Mouse (Mus musculus) v-Abl transformed pro-B cells (cell line): Measurements from ENCODE around the gene Popdc3.
"Not testable (repeated sequence)": the region's sequence is repeated elsewhere in the genome, so short reads cannot be mapped to it uniquely, and the experiment has no call there.

ENCODE experiments used
- in situ Hi-C, 2 experiments: fragments of 400-800 bp; cut with MboI; formaldehyde crosslinking; loops; one replicate each; pipeline ENCODE4 v1.15.1; 2025; ENCODE audit not compliant: unreplicated experiment in 2 of 2

Gene Popdc3

DNA sequence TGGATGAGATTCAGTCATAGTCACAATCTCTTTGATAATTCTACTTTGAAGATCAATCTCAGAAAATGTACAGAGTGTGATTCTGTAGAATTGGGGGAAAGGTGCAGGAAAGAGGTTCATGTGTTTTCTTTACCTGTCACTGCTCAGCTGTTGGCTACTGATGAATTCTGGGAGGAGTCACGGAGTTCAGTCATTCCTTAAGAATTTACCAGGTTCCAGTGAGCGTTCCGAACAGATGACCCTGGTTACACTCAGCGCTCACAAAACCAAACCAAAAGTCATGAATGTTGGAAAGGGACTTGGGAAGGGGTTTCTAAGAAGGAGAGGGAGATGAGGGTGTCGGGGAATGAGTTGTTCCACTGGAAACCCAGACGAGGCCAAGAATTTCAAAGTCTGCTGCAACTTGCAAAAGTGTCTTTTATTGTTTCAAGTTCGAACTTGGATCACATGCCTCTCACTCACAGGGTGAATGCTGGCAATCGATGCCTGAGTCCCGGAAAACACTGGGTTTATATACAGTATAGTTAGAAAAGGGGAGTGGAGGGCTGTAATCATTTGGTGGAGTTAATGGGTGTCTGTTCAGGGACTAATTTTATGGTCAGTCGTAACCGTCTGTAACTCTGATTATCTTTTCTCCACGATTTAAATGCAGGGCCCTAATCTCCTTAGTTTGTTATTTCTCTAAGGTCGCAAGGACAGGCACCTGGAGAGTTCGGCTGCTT lies 125.6 kb downstream of the Popdc3 start:
- in situ Hi-C loops: no loop called here

DNA sequence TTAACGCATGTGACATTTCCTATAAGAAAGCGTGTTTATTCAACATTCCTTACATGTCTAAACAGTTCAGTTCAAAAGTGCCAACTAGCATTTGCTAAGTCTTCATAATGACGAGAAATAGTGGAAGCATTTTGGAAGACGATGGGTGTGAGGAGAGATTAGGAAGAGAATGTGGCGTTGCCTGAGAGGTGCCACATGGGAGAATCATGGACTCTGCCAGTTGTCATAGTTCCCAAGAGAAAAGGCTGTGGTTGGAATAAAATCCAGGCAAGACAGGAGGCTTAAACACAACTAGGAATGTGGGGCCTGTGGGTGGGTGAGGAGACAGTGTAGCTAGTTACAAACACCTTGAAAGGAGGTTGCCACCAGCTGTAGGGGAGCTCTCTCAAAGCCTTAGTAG lies 127.3 kb downstream of the Popdc3 start:
- in situ Hi-C loops: no loop called here

DNA sequence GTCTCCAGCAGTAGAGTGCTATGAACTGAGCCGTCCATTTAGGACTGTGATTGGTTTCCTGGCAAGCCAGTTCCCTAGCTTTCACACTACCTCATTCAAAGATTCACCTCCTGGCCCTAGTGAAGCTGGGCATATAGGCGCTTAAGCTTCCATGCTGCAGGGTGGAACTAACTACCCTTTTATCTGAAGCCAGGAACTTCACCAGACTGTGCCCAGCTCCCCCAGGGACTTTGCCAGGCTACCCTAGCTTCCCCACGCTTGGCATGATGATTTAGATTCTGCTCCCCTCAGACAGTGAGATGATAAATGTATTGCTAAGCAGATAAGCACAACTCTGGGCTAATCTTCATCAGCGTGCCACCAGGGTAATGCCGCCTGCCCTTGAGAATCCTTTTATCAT lies 133.2 kb downstream of the Popdc3 start:
- in situ Hi-C loops: no loop called here

DNA sequence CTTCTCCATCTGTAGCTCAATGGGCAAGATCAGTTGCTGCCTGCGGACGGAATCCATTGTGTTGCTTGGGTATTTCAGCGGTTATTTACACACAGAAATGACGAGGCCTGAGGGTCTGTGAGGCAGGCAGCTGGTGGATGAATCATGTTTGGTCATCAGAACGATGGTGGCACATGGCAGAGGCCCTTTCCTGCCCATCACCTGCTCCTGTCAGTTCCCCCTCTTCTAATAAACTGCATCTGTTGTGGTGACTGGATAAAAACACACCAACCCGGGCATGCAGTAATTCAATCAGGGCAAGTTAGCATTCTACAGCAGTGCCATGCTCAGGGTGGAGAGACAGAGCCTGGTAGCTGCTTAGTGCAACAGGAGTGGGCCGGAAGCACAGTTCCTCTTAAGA lies 133.7 kb downstream of the Popdc3 start:
- in situ Hi-C loops: no loop called here

DNA sequence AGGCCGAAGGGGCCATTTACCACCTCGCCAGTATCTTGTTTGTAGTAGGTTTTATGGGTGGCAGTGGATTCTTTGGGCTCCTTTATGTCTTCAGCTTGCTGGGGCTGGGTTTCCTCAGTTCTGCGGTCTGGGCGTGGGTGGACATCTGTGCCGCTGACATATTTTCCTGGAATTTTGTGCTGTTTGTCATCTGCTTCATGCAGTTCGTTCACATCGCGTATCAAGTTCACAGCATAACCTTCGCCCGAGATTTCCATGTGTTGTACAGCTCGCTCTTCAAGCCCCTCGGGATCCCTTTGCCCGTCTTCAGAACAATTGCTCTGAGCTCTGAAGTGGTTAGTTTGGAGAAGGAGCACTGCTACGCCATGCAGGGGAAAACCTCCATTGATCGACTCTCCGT lies 137.0 kb downstream of the Popdc3 start:
- in situ Hi-C loops: no loop called here

DNA sequence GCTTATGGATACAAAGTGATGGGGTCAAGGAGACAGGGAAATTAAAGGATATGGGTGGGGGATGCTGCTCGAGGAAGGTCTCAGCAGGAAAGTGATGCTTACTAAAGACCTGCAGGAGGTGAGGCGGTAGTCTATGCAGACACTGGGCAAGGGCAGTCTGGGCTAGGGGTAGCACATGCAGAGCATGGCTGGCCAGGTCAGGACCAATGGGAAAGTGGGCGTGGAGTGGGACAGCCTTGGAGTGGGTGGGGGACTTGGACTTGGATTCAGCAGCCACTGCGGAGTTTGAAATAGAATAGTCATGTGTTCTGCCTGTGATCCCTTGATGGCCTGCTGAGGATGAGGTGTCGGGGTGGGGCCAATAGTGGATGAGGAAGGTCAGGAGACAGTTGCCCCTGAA lies 141.0 kb downstream of the Popdc3 start:
- in situ Hi-C loops: no loop called here

DNA sequence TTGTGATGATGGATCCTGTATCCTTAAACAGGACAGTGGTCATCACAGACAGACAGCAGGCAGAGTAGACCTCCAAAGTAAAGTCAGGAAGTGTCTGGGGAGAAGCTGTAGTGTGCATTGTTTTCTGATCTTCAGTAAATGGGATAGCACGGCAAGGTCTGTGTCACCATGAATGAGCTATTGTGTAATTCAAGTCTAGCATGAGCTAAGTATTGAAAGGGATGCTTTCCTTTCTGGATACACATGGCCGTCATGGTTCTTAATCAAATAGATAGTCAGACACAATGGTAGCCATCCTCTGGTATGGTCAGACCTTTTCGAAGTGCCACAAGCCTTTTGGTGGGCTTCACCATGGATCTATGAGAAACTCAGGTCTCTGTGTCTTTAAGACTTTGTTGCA lies 142.4 kb downstream of the Popdc3 start:
- in situ Hi-C loops: no loop called here

DNA sequence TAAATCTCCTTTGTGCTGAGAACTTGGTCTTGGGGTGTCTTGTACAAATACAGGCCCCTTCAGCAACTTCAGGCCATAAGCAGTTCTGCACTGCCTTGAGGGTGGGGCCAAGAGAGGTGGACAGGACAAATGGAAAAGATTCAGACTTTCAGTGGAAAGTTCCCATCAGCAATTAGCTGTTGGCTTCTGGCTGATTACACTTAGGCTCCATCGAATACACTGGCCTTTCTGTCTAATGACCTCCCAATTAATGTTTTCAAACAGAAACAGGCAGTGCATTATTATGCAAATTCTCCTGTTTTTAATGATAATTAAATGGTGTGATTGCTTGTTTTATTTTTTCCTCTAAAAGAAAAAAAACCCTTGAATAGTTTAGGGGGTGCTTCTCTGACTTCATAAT lies 146.3 kb downstream of the Popdc3 start:
- in situ Hi-C loops: no loop called here

DNA sequence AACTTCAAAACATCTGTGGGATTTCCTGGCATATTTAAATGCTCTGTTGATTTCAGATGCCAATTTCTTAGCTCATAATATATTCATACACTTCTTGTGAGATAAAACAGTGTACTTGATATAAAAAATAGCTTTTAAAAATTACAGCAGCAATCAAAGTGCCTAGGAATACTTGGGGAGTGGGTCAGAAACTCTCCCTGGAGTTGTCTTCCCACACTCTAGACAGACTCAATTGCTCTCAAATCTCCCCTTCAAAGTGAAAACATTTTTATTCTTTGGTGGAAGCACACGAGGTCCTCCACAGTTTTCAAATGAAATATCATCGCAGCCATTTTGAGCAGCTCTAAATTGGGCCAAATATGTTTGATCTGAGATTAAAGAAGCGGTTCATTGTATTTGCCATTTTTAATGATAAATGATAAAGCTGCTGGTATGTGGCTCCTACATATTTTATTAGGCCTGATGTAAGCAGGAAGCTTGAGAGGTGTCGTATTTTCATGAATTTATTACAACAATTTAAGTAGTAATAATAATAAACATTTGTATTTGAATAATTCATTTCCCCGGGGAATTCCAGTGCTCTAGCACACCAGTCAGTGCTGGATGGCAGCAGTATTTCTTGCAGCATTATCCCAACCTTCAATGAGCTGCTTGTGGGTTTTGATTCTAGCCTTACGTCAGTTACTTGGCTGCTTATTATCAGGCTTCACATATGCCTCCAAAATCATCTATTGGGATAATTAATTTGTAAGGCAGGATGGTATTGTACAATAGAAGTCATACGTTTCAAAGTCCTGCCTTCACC lies 150.5 kb downstream of the Popdc3 start:
- in situ Hi-C loops: no loop called here

DNA sequence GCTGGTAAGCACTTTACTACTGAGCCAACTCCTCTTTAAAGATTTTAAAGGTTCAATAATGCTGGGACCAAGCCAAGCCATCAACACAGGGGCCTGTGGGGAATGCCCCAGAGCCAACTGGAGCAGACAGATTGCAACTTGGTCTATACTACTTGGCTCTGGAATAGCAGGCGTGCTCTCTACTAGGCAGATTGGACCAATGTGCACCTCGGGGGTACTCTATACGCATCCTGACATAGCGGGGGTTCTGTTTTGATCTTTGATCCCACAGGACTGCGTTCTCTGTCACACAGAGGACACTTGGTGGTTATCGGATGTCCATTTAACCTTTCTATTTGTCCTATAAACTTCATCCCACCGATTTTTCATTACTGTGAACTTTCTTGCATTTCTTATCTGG lies 157.0 kb downstream of the Popdc3 start:
- in situ Hi-C loops: no loop called here

DNA sequence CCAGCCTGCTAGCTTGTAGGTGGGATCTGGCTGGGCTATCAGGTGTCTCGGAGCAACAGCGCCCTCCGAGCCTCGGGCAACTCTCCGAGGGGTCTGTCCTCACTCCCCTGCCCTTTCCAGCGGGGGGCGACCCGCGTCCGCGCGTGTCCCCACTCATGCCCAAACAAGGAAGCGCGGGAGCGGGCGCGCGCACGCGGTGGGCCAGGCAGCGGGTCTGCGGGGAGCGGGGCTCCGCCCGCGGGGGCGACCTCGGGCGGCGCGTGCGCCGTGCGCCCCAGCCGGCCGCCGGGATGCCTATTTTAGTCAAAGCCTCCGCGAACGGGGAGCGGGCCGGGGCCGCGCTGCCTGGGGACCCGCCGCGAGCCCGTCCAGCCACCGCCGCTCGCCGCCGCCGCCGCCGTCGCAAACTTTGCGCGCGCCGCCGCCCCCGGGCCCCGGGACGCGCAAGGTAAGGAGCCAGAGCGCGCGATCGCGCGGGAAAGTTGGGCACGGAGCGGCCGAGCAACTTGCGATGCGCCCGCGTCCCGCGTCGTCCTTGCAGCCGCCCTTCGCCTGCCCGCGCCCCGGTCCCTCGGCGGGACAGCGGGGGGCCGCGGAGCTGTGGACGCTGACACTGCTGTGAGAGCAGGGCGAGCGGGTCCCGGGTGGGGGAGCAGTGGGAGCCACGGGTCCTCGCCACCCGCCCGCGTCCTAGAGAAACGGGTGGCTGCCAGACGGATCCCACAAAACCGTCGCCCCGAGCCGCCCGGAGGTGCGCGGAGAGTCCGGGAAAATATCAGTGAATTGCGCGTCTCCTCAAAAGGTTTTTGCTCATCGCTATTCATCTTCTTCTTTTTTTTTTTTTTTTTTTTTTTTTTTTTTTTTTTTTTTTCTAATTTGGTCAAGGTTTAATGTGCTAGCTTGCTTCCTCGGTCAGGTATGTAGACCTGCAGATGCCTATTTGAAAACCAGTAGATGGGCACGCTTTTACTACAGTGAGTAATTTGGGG lies 157.8 kb downstream of the Popdc3 start, which contains the start of gene Bves:
Gene Bves (plus strand): TSS at position 339 of the 989 bp plus-strand sequence.
- in situ Hi-C loops: no loop called here

DNA sequence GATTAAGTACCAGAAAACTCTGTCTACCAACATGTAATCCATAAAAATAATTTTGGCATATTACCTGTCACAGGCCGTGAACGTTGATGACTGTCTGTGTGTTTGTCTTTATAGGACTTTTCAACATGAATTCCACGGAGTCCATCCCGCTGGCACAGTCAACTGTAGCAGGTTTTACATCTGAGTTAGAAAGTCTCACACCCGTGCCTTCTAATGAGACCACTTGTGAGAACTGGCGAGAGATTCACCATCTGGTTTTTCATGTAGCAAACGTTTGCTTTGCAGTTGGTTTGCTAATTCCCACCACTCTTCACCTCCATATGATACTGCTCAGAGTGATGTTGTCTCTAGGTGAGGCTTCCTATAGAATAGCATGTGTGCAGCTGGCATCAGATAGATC lies 161.2 kb downstream of the Popdc3 start:
- in situ Hi-C loops: no loop called here

DNA sequence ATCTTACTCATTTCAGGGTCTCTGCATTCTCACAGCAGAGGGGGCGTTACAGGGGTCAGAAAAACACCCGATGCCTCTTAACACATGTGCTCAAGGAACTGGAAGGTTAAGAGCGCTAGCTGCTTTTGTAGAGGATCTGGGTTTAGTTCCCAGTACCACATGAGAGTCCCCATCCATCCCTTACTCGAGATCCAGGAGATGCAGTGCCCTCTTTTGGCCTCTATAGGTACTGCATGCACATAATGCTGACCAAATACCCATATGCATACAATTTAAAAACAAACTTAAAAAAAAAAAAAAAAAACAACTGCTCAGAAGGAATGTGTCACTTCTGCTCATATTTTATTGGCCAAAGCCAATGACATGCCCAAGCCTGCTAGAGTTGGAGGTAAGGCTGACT lies 166.5 kb downstream of the Popdc3 start:
- in situ Hi-C loops: no loop called here

DNA sequence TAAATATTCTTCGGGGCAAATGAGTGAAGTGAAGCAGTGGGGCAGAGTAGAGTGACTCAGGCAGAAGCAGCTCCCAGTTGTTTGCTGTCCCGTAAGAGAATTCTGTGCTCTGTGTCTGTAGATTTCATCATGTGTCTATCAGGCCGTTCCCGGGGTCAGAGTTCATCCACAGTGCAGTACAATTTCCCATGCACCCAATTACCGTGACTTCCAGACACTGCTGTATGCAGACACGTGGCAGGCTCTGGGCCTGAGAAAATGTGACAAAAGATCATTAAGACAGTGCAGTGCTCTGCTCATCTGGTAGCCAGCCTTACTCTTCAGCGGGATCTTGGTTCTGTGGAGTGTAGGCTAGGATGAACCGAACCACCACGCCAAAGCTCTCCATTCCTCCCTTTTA lies 167.3 kb downstream of the Popdc3 start:
- in situ Hi-C loops: no loop called here

DNA sequence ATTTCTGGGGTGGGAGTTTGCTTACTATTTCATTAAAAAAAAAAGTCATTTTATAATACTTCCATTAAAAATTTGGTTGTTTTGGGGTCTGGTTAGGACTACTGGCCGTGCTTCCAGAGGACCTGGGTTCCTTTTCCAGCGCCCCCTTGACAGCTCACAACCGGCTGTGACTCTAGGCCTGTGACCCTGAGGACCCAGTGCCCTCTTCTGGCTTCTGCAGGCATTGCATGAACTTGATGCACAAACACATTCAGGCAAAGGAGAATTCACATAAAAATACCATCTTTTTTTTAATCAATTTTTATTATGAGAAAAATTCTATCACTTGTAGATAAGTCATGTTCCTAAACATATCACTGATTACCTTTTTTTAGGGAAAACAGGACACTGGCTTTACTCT lies 170.2 kb downstream of the Popdc3 start:
- in situ Hi-C loops: not testable (repeated sequence)

DNA sequence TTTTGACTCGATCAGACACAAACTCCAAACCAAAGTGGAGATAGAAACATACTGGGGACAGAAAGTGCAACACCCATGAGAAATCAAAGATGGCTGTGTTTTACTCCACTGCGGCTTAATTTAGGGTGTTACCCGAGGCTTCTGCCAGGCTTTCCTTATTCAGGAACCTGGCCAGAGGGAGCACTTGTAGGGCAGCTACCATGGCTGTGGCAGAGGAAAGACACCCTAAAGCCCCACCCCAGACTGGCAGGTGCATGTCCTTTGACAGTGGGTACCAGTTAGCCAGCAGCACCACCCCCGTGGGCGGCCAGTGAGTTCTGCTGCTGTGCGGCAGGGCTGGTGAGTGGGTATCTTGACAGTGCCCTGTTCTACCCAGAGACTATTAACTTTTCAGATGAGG lies 178.2 kb downstream of the Popdc3 start:
- in situ Hi-C loops: loop anchor here (25.0 kb wide), 2 partner anchors 569 to 919 kb away; no protein-coding TSS in a partner anchor

DNA sequence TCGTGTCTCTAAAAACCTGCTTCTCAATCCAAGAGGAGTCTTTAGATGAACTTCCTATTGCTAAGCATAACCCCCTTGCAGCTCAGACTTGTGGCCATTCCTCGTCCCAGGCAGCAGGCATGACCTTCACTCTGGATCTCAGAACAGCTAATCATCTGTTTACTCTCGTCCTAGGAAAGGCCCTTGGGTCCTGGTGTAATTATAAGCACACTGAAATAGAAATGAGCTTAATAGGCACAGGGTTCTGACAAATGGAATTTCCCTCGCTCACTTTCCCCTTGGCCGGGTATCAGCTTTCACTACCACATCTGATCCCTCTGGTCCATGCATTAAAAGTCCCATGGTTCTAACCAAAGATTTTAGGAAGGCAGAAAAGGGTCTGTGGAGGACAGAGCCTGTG lies 185.5 kb downstream of the Popdc3 start:
- in situ Hi-C loops: loop anchor here (10.0 to 25.0 kb wide), 3 partner anchors 189 to 926 kb away; partner anchors contain the start of gene Popdc3 (in 1 of the 2)

DNA sequence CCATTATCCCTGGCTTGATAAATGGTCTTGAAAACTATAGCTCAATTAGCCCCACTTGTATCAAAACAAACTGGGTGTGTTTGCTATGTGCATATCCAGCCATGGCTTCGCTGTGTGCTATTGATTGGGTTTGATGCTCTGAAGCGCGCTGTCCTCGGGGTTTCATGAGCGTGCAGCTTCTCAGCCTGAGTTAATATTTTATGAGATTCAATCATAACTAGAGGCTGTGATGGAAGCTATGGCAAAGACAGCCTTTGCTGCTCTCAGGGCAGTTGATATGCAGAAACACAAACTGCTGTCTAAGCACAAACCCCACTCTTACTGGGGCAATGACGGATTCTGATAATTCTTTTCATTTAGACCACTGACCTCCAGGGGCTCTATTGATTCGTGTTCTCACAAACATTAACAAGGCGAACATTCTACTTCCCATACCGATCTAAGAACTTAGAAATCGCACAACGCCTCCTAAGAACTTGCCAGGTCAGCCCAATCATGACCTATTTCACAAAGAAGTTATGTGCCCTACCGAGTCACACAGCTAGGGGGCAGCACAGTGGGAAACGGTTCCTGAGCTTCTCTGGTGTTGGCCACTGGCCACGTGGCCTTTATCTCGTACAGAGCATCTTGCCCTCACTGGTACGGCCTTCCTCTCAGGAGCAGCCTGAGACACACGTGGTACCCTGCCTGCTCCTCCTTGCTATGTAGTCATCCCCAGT lies 189.2 kb downstream of the Popdc3 start:
- in situ Hi-C loops: loop anchor here (10.0 to 25.0 kb wide), 3 partner anchors 192 to 930 kb away; partner anchors contain the start of gene Popdc3 (in 1 of the 2)
